Mouse (Mus musculus): ENCODE measurements at regions not wholly inside any gene's neighbourhood (a gene's known extent, or its start where the extent isn't known, plus 50 kb on each side); places are given as distances from the start of the nearest gene placed in this dataset.

DNA sequence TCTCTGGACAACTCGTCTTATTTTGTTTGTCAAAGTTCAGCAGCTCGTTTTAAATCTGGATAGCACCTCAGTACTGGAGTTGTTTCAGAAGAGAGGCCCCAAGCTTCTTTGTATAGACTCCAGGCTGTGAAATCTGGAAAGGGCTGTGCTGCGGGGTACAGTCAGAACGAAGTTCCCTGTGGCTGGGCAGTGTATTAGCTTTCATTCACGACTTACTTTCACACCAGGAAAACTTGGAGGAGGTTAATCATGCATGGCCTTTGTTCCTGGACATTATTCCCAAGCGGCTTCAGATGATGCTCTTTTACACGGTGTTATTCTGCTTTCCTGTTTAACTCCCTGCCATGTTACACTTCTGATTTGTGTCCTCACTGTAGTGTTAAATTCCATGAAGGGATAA, 220.3 kb upstream of the Ccnh start:
- DNase-seq (ENCODE audit: low read depth, low spot score), result no peak
- Histone ChIP-seq H3K4me3 (ENCODE audit: insufficient read depth in 1 of 2, low read depth in 1 of 2, low read length in 2 of 2, poor library complexity in 1 of 2, severe bottlenecking in 1 of 2) (no peak overlapping the region), H3K9me3 (ENCODE audit: control insufficient read depth, insufficient read depth, low read depth, low read length) (no peaks in the 10 kb centered on the region), H3K4me1 (ENCODE audit: control insufficient read depth in 2 of 2, insufficient read depth in 2 of 2, low read length in 2 of 2, poor library complexity in 1 of 2) (no peaks in the 10 kb centered on the region), H3K27ac (ENCODE audit: insufficient read depth, low read depth, low read length, poor library complexity, severe bottlenecking) (no peak overlapping the region), H3K36me3 (ENCODE audit: control insufficient read depth, insufficient read depth, low read length, poor library complexity, severe bottlenecking) (no peaks in the 10 kb centered on the region), H3K9ac (ENCODE audit: insufficient read depth, low read depth, low read length, poor library complexity, severe bottlenecking) (no peak overlapping the region)
- TF ChIP-seq ZNF384 (IDR thresholded peaks at IDR 0.05; ENCODE audit: low read depth, low read length) (no peak), MAFK (IDR thresholded peaks at IDR 0.05; ENCODE audit: insufficient read depth, low read depth, low read length) (no peak), HCFC1 (IDR thresholded peaks at IDR 0.05; ENCODE audit: borderline replicate concordance, insufficient read depth, low read length) (no peak), ZC3H11A (IDR thresholded peaks at IDR 0.05; ENCODE audit: borderline replicate concordance, low read depth, low read length) (no peak), CHD2 (IDR thresholded peaks at IDR 0.05; ENCODE audit: low read depth, low read length) (no peak)
- in situ Hi-C loops (cut with MboI; ENCODE audit: low sequenced_read_pairs in 2 of 2, unreplicated experiment in 2 of 2), result loop anchor here in 1 of 2 experiments (25.0 kb wide), 1 partner anchor 193 kb away; no protein-coding TSS in a partner anchor
